Mouse (Mus musculus): ENCODE results near the gene Adamts2. TPM values are rescaled to one million over a fixed set of nuclear protein-coding genes. Genes with fewer than 3 reads are reported as not detected.

Adamts2 gene
- total and polyA plus RNA-seq, 2 experiments, result 1.4 to 2.3 TPM

DNA sequence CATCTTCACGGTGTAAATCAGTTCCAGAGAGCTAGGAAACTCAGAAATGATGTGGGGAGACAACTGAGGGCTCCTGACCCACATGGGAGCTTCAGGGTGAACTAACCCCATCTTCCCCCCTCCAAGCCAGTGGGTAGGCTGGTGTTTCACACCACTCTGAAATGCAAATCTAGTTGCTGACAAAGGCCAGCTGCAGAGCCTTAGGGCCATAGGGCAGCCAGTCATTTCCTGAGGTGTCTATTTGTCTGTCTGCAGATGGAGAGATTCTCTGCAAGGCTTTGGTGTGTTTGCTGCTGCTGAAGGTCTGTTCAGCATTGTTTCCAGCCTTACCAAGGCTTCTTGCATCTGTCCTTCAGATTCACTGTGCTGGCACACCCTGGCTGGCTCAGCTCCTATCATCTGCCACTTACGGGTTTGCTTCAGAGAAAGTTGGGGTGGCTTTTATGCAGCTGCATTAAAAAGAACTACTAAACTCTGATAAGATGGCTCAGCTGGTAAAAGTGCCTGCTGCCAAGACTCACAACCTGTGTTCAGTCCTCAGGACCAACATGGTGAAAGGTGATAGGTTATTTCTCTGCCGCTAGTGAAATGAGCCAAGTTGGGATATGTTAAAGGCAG is 246.7 kb downstream of the Adamts2 start:
- Histone ChIP-seq H3K9ac (ENCODE audit: low read depth, low read length) (no peak overlapping the region), H3K4me1 (ENCODE audit: control insufficient read depth, insufficient read depth, low read length) (peaks cover 9% of the 10 kb centered on the region), H3K4me3 (ENCODE audit: insufficient read depth, low read depth, low read length) (no peak overlapping the region), H3K27ac (replicated peaks; ENCODE audit: insufficient read depth, low read depth, low read length) (no peak overlapping the region), H3K36me3 (ENCODE audit: control insufficient read depth, insufficient read depth, low read length) (no peaks in the 10 kb centered on the region), H3K79me2 (ENCODE audit: control insufficient read depth, insufficient read depth, low read length) (no peaks in the 10 kb centered on the region), H3K27me3 (ENCODE audit: control insufficient read depth, insufficient read depth, low read length) (peaks cover 14% of the 10 kb centered on the region)
- WGBS, result 45% methylated on average over 3 of the region's 3 CpGs
- no peak for TF ChIP-seq POLR2A (IDR thresholded peaks at IDR 0.05; ENCODE audit: extremely low read depth, insufficient read depth, low read length)
- no peak for TF ChIP-seq CTCF (IDR thresholded peaks at IDR 0.05; ENCODE audit: low read depth, low read length)
- no peak for DNase-seq (ENCODE audit: extremely low read depth, low read depth, low spot score)

DNA sequence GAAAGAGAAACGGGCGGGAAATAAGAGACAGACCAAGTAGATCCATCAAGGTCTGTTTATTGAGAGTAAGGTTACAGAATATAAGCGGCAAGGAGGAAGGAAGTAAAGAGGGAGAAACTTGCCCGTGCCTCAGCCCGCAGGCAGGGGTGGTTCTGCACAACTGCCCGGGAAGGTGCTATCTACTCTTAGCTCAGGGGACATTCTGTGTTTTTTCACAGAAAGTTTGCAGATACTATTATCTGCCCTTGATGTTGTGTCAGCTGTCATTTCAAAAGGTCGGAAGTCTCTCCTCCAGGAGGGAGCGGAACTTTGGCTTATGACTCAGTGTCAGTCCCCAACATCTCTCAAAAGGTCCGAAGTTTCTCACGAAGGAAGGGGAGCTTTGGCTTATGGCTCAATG is 247.4 kb downstream of the Adamts2 start:
- H3K27ac ChIP-seq (replicated peaks; ENCODE audit: insufficient read depth, low read depth, low read length), result no peak overlapping the region
- H3K27me3 ChIP-seq (ENCODE audit: control insufficient read depth, insufficient read depth, low read length), result peaks cover 14% of the 10 kb centered on the region
- DNase-seq (ENCODE audit: extremely low read depth, low read depth, low spot score), result no peak
- TF ChIP-seq CTCF (IDR thresholded peaks at IDR 0.05; ENCODE audit: low read depth, low read length) (no peak), POLR2A (IDR thresholded peaks at IDR 0.05; ENCODE audit: extremely low read depth, insufficient read depth, low read length) (no peak)
- H3K9ac ChIP-seq (ENCODE audit: low read depth, low read length), result no peak overlapping the region
- H3K36me3 ChIP-seq (ENCODE audit: control insufficient read depth, insufficient read depth, low read length), result no peaks in the 10 kb centered on the region
- no peaks in the 10 kb centered on the region for H3K79me2 ChIP-seq (ENCODE audit: control insufficient read depth, insufficient read depth, low read length)
- H3K4me1 ChIP-seq (ENCODE audit: control insufficient read depth, insufficient read depth, low read length), result peaks cover 9% of the 10 kb centered on the region
- H3K4me3 ChIP-seq (ENCODE audit: insufficient read depth, low read depth, low read length), result no peak overlapping the region
- 7% methylated on average over 10 of the region's 10 CpGs for WGBS

- H3K79me2 ChIP-seq (ENCODE audit: control insufficient read depth, insufficient read depth, low read length), result no peaks in the 10 kb centered on the region
- peak within 1 kb of the TSS; percentile 19; the same call in 1 of the 2 replicates for H3K4me3 ChIP-seq (ENCODE audit: insufficient read depth, low read depth, low read length)
- TF ChIP-seq CTCF (IDR thresholded peaks at IDR 0.05; ENCODE audit: low read depth, low read length), result no peak
- no peak for TF ChIP-seq POLR2A (IDR thresholded peaks at IDR 0.05; ENCODE audit: extremely low read depth, insufficient read depth, low read length)
- H3K9ac ChIP-seq (ENCODE audit: low read depth, low read length), result peak within 1 kb of the TSS; percentile 14; the same call in 1 of the 2 replicates
- peaks cover 14% of the 10 kb centered on the region for H3K27me3 ChIP-seq (ENCODE audit: control insufficient read depth, insufficient read depth, low read length)
- peaks cover 9% of the 10 kb centered on the region for H3K4me1 ChIP-seq (ENCODE audit: control insufficient read depth, insufficient read depth, low read length)
- under 1% methylated on average over 11 of the region's 11 CpGs for WGBS
- H3K36me3 ChIP-seq (ENCODE audit: control insufficient read depth, insufficient read depth, low read length), result no peaks in the 10 kb centered on the region
- H3K27ac ChIP-seq (replicated peaks; ENCODE audit: insufficient read depth, low read depth, low read length), result no peak within 1 kb of the TSS
- peak; percentile 10 for DNase-seq (ENCODE audit: extremely low read depth, low read depth, low spot score)
Measured at GRCm38 (mm10) chr11:50850177-50850735, 248.4 kb downstream of the Adamts2 start, which contains the start of gene Grm6. Gene Grm6 (plus strand): TSS chr11:50850685.

- DNase-seq (ENCODE audit: extremely low read depth, low read depth, low spot score), result no peak
- H3K27me3 ChIP-seq (ENCODE audit: control insufficient read depth, insufficient read depth, low read length), result peaks cover 14% of the 10 kb centered on the region
- WGBS, result 1% methylated on average over 68 of the region's 72 CpGs
- no peak for TF ChIP-seq CTCF (IDR thresholded peaks at IDR 0.05; ENCODE audit: low read depth, low read length)
- TF ChIP-seq POLR2A (IDR thresholded peaks at IDR 0.05; ENCODE audit: extremely low read depth, insufficient read depth, low read length), result no peak
- no peaks in the 10 kb centered on the region for H3K79me2 ChIP-seq (ENCODE audit: control insufficient read depth, insufficient read depth, low read length)
- H3K36me3 ChIP-seq (ENCODE audit: control insufficient read depth, insufficient read depth, low read length), result no peaks in the 10 kb centered on the region
- no peak overlapping the region for H3K27ac ChIP-seq (replicated peaks; ENCODE audit: insufficient read depth, low read depth, low read length)
- H3K4me3 ChIP-seq (ENCODE audit: insufficient read depth, low read depth, low read length), result peak overlapping the region; percentile 19; the same call in 1 of the 2 replicates
- peak overlapping the region; percentile 14; the same call in 1 of the 2 replicates for H3K9ac ChIP-seq (ENCODE audit: low read depth, low read length)
- H3K4me1 ChIP-seq (ENCODE audit: control insufficient read depth, insufficient read depth, low read length), result peaks cover 5% of the 10 kb centered on the region; the same call in 1 of the 2 replicates
Measured at GRCm38 (mm10) chr11:50850989-50851601, 249.2 kb downstream of the Adamts2 start.

Other genes with a start within 250 kb of the Adamts2 start
- not detected in 2 replicates for gene Cby3, start 247.6 kb upstream of the Adamts2 start, total RNA-seq (2014; rRNA removed)
- not detected in 2 replicates for gene Cby3, start 247.6 kb upstream of the Adamts2 start, polyA plus RNA-seq (2012; rRNA removed)
- 84.3 and 97.1 TPM in 2 replicates for gene Hnrnph1, start 225.1 kb upstream of the Adamts2 start, total RNA-seq (2014; rRNA removed)
- gene Hnrnph1, start 225.1 kb upstream of the Adamts2 start, polyA plus RNA-seq (2012; rRNA removed), result 13.7 and 17.6 TPM in 2 replicates
- gene Rufy1, start 171.0 kb upstream of the Adamts2 start, total RNA-seq (2014; rRNA removed), result 10.5 and 10.6 TPM in 2 replicates
- 7.4 and 8.1 TPM in 2 replicates for gene Rufy1, start 171.0 kb upstream of the Adamts2 start, polyA plus RNA-seq (2012; rRNA removed)
- 0.28 and 0.34 TPM in 2 replicates for gene Zfp354c, start 225.6 kb downstream of the Adamts2 start, total RNA-seq (2014; rRNA removed)
- gene Zfp354c, start 225.6 kb downstream of the Adamts2 start, polyA plus RNA-seq (2012; rRNA removed), result 0.05 and 0.10 TPM in 2 replicates
- 0.40 and 0.74 TPM in 2 replicates for gene Zfp879, start 239.5 kb downstream of the Adamts2 start, total RNA-seq (2014; rRNA removed)
- 0.07 and 0.24 TPM in 2 replicates for gene Zfp879, start 239.5 kb downstream of the Adamts2 start, polyA plus RNA-seq (2012; rRNA removed)
- not detected in 2 replicates for gene Grm6, start 248.6 kb downstream of the Adamts2 start, total RNA-seq (2014; rRNA removed)
- gene Grm6, start 248.6 kb downstream of the Adamts2 start, polyA plus RNA-seq (2012; rRNA removed), result 0.06 TPM in 1 of 2 replicates, not detected in the other